Mouse (Mus musculus): ENCODE measurements around the gene Piezo1. TPM values are rescaled to one million over a fixed set of nuclear protein-coding genes. Genes with fewer than 3 reads are reported as not detected.

The Piezo1 gene
- polyA plus RNA-seq, 1 experiment from 2014 or later = 17.4 TPM

DNA sequence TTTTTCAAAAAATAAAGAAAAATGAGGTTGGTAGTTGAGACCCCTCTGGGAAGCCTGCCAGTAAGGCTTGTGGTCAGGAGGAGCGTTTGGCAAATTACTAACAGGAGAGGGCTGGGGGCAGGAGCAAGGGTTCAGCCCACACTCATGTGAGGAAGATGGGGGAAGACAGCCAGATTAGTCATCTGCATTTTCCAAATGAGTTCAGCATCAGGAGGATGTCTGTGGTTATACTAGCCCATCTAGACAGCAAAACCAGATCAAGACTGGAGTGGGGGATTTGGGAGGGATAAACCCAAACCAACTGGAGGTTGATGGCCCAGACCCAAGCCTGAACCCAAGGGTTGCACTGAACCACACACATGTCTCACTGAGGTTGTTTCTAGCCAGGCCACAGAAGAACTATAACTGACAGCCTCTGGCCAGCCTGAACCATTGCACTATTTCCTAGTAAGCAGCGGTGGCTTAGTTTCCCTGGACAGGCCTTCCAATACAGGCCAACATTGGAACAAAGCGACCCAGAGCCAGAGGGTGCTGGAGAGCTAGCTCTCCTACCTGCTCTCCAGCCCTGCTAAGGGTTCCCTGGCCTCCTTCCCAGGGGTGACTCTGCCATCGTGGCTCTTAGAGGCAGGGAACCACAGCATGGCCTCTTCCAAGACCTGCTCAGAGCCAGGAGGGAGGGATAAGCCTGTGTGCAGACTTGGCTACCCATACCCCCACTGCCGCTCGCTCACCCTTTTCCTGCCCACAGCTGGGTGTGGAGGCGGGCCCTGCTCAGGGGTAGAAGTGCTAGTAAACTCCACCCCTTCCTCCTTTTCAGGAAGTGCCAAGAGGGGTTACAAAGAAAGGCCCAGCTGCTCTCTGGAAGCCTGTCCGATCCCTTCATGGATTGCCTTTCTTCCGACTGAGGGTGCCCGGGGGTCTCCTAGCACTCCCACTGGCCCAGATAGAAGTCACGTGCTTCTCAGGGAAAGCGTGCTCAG is 5.2 kb upstream of the Piezo1 start:
- peak overlapping the region; percentile 44 for H3K9ac ChIP-seq (ENCODE audit: low read depth, low read length)
- H3K9me3 ChIP-seq (replicated peaks; ENCODE audit: control insufficient read depth, low read length) = no peaks in the 10 kb centered on the region
- peak overlapping the region; percentile 23; the same call in 1 of the 2 replicates for H3K4me2 ChIP-seq
- H3K36me3 ChIP-seq (ENCODE audit: control insufficient read depth, insufficient read depth, low read length) = no peaks in the 10 kb centered on the region
- H3K27ac ChIP-seq (ENCODE audit: low read depth, low read length) = peak overlapping the region; percentile 64; the same call in 1 of the 2 replicates
- H3K4me3 ChIP-seq (ENCODE audit: low read depth, low read length) = no peak overlapping the region
- no peak for ATAC-seq (replicated peaks; ENCODE audit: insufficient number of reproducible peaks, low FRiP score, low TSS enrichment)
- H3K4me1 ChIP-seq (ENCODE audit: control insufficient read depth, insufficient read depth, low read length) = peaks cover 17% of the 10 kb centered on the region; the same call in 1 of the 2 replicates
- WGBS (ENCODE audit: insufficient replicate concordance) = 56% methylated on average over 12 of the region's 12 CpGs
- H3K27me3 ChIP-seq (ENCODE audit: control insufficient read depth, insufficient read depth, low read length) = no peaks in the 10 kb centered on the region

DNA sequence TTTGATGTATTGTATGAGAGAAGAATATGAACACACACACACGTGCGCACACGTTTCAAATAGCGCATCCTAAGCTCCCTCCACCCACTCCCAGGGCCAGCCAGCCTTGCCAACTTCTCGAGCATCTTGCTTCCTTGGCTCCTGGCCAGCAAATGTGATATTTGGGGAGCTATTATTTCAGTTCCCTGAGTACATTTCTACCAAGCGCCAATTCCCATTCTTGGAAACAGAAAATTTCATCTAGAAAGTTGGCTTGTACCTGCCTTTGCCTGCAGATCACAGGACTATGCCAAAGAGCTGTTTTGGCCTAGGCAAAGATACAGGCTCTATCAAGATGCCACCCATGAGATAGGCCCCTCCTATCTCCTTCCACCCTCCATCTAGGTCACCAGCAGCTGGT is 3.7 kb upstream of the Piezo1 start:
- Histone ChIP-seq H3K27ac (ENCODE audit: low read depth, low read length) (no peak overlapping the region), H3K4me3 (ENCODE audit: low read depth, low read length) (no peak overlapping the region), H3K36me3 (ENCODE audit: control insufficient read depth, insufficient read depth, low read length) (no peaks in the 10 kb centered on the region), H3K9me3 (replicated peaks; ENCODE audit: control insufficient read depth, low read length) (no peaks in the 10 kb centered on the region), H3K27me3 (ENCODE audit: control insufficient read depth, insufficient read depth, low read length) (no peaks in the 10 kb centered on the region), H3K4me2 (no peak overlapping the region), H3K9ac (ENCODE audit: low read depth, low read length) (no peak overlapping the region), H3K4me1 (ENCODE audit: control insufficient read depth, insufficient read depth, low read length) (peaks cover 25% of the 10 kb centered on the region)
- WGBS (ENCODE audit: insufficient replicate concordance) = 78% methylated on average over 6 of the region's 6 CpGs
- no peak for ATAC-seq (replicated peaks; ENCODE audit: insufficient number of reproducible peaks, low FRiP score, low TSS enrichment)

DNA sequence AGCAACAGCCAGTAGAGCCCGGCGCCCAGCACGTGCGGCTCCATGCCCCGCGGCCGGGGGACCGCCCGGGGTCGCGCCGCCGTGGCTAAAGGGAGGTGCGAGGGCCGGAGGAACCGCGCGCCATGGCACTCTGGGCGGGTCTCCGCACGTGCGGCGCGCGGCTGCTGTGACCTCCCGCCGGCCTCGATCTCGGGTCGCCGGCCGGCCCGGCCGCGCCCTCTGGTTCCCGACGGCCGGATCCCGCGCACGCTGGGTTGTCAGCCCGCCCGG is 199 bp downstream of the Piezo1 start:
- under 1% methylated on average over 30 of the region's 43 CpGs for WGBS (ENCODE audit: insufficient replicate concordance)
- H3K4me3 ChIP-seq (ENCODE audit: low read depth, low read length) = peak overlapping the region; percentile 87
- H3K9ac ChIP-seq (ENCODE audit: low read depth, low read length) = peak overlapping the region; percentile 98
- ATAC-seq (replicated peaks; ENCODE audit: insufficient number of reproducible peaks, low FRiP score, low TSS enrichment) = peak; percentile 5
- no peaks in the 10 kb centered on the region for H3K27me3 ChIP-seq (ENCODE audit: control insufficient read depth, insufficient read depth, low read length)
- peak overlapping the region; percentile 90 for H3K4me2 ChIP-seq
- H3K27ac ChIP-seq (ENCODE audit: low read depth, low read length) = peak overlapping the region; percentile 93
- peaks cover 43% of the 10 kb centered on the region for H3K4me1 ChIP-seq (ENCODE audit: control insufficient read depth, insufficient read depth, low read length)
- H3K9me3 ChIP-seq (replicated peaks; ENCODE audit: control insufficient read depth, low read length) = no peaks in the 10 kb centered on the region
- no peaks in the 10 kb centered on the region; the same call in 1 of the 2 replicates for H3K36me3 ChIP-seq (ENCODE audit: control insufficient read depth, insufficient read depth, low read length)

DNA sequence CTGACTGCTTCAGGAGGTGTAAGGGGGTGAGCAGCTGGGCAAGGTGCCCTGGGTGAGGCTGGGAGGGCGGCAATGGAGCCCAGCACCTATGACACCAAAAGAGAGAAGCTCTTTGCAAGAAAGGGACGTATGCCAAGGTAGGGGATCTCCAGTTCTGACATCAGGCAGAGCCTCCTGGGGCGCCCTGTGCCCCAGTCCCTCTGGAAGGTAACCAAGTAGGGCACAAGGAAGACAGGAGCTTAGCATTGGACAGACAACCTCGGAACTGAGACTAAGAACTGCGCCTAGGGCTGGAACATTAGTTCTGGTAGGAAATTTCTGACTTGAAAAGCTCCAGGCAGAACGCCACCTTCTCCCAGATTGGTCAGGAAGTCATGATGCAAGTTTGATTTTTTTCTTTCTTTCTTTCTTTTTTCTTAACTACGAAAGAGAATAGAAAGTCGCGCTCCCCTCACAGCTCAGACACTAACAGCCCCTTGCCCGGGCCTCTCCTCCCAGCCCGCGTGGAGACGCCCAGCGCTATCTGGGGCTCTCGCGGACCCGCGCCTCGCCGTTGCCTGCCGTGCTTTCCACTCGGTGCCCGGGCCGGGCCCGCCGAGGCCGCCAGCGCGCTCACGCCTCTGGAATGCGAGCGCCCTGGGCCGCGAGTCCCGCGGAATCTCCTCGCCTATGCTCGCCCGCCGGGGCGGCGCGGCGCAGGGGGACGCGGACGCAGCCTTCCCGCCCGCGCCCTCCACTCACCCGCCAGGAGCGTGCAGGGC is 715 bp downstream of the Piezo1 start:
- Histone ChIP-seq H3K27me3 (ENCODE audit: control insufficient read depth, insufficient read depth, low read length) (no peaks in the 10 kb centered on the region), H3K4me1 (ENCODE audit: control insufficient read depth, insufficient read depth, low read length) (peaks cover 48% of the 10 kb centered on the region), H3K36me3 (ENCODE audit: control insufficient read depth, insufficient read depth, low read length) (no peaks in the 10 kb centered on the region; the same call in 1 of the 2 replicates), H3K9me3 (replicated peaks; ENCODE audit: control insufficient read depth, low read length) (no peaks in the 10 kb centered on the region), H3K4me3 (ENCODE audit: low read depth, low read length) (peak overlapping the region; percentile 87), H3K9ac (ENCODE audit: low read depth, low read length) (peak overlapping the region; percentile 98), H3K27ac (ENCODE audit: low read depth, low read length) (peak overlapping the region; percentile 93), H3K4me2 (peak overlapping the region; percentile 90)
- peak; percentile 7 for ATAC-seq (replicated peaks; ENCODE audit: insufficient number of reproducible peaks, low FRiP score, low TSS enrichment)
- WGBS (ENCODE audit: insufficient replicate concordance) = 2% methylated on average over 51 of the region's 52 CpGs

DNA sequence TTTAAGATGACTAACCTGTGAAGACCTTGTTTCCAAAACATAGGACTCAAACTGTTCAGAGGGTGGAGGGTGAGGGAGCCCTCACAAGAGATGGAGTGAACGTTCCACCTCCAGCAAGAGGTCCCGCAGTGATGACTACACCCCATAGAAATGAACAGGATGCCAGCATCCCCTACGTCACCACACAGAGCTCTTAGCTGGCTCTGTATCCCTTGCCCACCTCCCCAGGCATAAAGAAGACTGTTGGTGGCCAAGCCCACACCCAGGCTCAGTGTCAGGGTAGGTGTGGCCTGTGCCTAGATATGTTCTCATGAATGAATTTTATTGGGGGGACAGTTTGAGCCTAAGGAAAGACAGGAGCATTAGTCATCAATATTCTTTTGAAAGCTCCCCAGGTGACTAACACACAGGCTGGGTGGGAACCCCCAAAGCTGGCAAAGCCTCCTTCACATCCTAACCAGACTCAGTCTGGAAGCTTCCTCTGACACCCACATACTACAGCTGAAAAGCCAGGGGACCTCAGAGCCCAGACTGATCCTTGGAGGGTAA is 2.2 kb downstream of the Piezo1 start:
- H3K4me3 ChIP-seq (ENCODE audit: low read depth, low read length) = peak overlapping the region; percentile 87
- no peaks in the 10 kb centered on the region for H3K27me3 ChIP-seq (ENCODE audit: control insufficient read depth, insufficient read depth, low read length)
- no peaks in the 10 kb centered on the region; the same call in 1 of the 2 replicates for H3K36me3 ChIP-seq (ENCODE audit: control insufficient read depth, insufficient read depth, low read length)
- peak overlapping the region; percentile 54 for H3K9ac ChIP-seq (ENCODE audit: low read depth, low read length)
- H3K4me1 ChIP-seq (ENCODE audit: control insufficient read depth, insufficient read depth, low read length) = peaks cover 60% of the 10 kb centered on the region
- peak overlapping the region; percentile 90 for H3K4me2 ChIP-seq
- ATAC-seq (replicated peaks; ENCODE audit: insufficient number of reproducible peaks, low FRiP score, low TSS enrichment) = no peak
- H3K27ac ChIP-seq (ENCODE audit: low read depth, low read length) = peak overlapping the region; percentile 93; the same call in 1 of the 2 replicates
- WGBS (ENCODE audit: insufficient replicate concordance) = 62% methylated on average over 3 of the region's 3 CpGs
- H3K9me3 ChIP-seq (replicated peaks; ENCODE audit: control insufficient read depth, low read length) = no peaks in the 10 kb centered on the region

DNA sequence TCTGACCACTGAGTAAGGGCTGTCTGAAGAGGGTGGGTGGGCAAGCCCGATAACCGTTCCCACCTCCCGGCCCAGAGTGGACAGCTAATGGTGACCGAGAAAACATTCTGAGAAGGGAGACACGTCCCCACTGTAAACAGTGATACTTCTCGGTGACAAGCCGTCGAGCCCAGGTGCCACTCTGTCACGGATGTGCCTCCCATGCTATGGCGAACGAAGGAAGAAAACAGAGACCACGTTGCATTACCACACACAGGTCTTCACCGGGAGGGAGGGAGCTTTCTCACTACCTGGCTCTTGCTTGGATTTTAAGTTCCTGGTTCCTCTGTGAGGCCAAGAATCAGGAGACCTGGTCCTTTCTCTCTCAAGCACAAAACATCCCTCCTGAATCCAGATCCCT is 2.8 kb downstream of the Piezo1 start:
- Histone ChIP-seq H3K4me1 (ENCODE audit: control insufficient read depth, insufficient read depth, low read length) (peaks cover 61% of the 10 kb centered on the region), H3K27me3 (ENCODE audit: control insufficient read depth, insufficient read depth, low read length) (no peaks in the 10 kb centered on the region), H3K27ac (ENCODE audit: low read depth, low read length) (peak overlapping the region; percentile 93), H3K9me3 (replicated peaks; ENCODE audit: control insufficient read depth, low read length) (no peaks in the 10 kb centered on the region), H3K4me2 (peak overlapping the region; percentile 90), H3K36me3 (ENCODE audit: control insufficient read depth, insufficient read depth, low read length) (peaks cover 3% of the 10 kb centered on the region), H3K4me3 (ENCODE audit: low read depth, low read length) (peak overlapping the region; percentile 87), H3K9ac (ENCODE audit: low read depth, low read length) (peak overlapping the region; percentile 54; the same call in 1 of the 2 replicates)
- WGBS (ENCODE audit: insufficient replicate concordance) = 54% methylated on average over 13 of the region's 13 CpGs
- no peak for ATAC-seq (replicated peaks; ENCODE audit: insufficient number of reproducible peaks, low FRiP score, low TSS enrichment)

DNA sequence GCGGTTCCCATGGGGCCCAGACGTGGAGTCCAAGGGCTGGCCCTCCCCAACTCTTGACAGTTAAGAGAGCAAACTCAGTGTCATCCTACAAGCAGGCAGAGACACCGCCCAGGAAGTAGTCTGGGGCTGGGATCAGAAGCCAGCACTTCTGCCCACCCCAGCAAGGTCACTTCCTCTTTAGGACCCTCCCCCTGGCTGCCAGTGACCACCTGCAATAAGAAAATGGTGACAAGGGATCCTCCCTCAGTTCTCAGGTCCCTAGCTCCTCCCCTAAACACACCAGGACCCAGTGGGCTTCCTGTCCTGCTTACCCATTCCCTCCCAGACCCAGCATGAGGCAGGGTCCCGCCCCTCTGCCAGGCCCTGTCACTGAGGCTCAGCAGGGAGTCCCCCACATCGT is 3.3 kb downstream of the Piezo1 start:
- H3K36me3 ChIP-seq (ENCODE audit: control insufficient read depth, insufficient read depth, low read length) = peaks cover 5% of the 10 kb centered on the region
- H3K9ac ChIP-seq (ENCODE audit: low read depth, low read length) = peak overlapping the region; percentile 73
- H3K27me3 ChIP-seq (ENCODE audit: control insufficient read depth, insufficient read depth, low read length) = no peaks in the 10 kb centered on the region
- peak overlapping the region; percentile 93 for H3K27ac ChIP-seq (ENCODE audit: low read depth, low read length)
- WGBS (ENCODE audit: insufficient replicate concordance) = 28% methylated on average over 5 of the region's 5 CpGs
- peak overlapping the region; percentile 90 for H3K4me2 ChIP-seq
- ATAC-seq (replicated peaks; ENCODE audit: insufficient number of reproducible peaks, low FRiP score, low TSS enrichment) = peak; percentile 46
- peaks cover 61% of the 10 kb centered on the region for H3K4me1 ChIP-seq (ENCODE audit: control insufficient read depth, insufficient read depth, low read length)
- H3K4me3 ChIP-seq (ENCODE audit: low read depth, low read length) = peak overlapping the region; percentile 87
- no peaks in the 10 kb centered on the region for H3K9me3 ChIP-seq (replicated peaks; ENCODE audit: control insufficient read depth, low read length)

DNA sequence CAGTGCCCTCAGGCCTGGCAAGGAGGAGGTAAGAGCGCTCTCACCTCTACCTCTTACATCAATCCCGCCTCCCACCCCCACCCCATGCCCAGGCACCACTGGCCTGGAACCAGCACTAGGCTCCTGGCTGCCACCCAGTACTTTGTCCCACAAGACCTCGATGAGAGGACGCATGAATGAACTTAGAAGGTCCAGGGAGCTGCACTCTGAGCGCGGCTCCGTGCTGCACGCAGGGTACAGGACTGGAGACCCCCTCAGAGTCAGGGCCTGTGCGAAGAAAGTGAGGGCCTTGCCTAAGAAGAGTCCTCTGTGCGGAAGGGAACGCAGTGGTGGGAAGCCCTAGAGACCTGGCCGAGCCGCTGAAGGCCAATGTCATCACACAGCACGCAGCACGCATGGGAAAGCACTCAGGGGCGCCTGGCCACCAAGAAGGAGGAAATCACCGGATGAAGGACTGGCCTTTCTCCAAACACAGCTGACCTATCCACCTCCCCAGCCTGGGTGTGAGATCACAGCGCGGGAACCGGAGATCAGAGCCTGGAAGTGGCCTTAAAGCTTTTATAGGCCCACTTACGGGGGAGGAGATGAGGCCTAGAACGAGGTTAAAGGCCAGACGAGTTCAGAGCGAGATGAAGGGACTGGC is 4.2 kb downstream of the Piezo1 start:
- WGBS (ENCODE audit: insufficient replicate concordance) = 48% methylated on average over 24 of the region's 24 CpGs
- Histone ChIP-seq H3K9me3 (replicated peaks; ENCODE audit: control insufficient read depth, low read length) (no peaks in the 10 kb centered on the region), H3K9ac (ENCODE audit: low read depth, low read length) (peak overlapping the region; percentile 73), H3K4me2 (peak overlapping the region; percentile 90), H3K36me3 (ENCODE audit: control insufficient read depth, insufficient read depth, low read length) (peaks cover 5% of the 10 kb centered on the region), H3K4me3 (ENCODE audit: low read depth, low read length) (peak overlapping the region; percentile 87), H3K4me1 (ENCODE audit: control insufficient read depth, insufficient read depth, low read length) (peaks cover 69% of the 10 kb centered on the region), H3K27ac (ENCODE audit: low read depth, low read length) (peak overlapping the region; percentile 93), H3K27me3 (ENCODE audit: control insufficient read depth, insufficient read depth, low read length) (no peaks in the 10 kb centered on the region)
- no peak for ATAC-seq (replicated peaks; ENCODE audit: insufficient number of reproducible peaks, low FRiP score, low TSS enrichment)

All from heart, embryonic 11.5 days (tissue).